Mouse (Mus musculus) thymus, adult 2 months (tissue): Measurements from ENCODE around the gene Dnm3.

ENCODE experiments used
- CTCF ChIP-seq: fragments of 200-500 bp; IDR thresholded peaks from 2 replicates; pipeline ENCODE4 v1.5.1; 2012; ENCODE audit warnings: mild to moderate bottlenecking, control low read depth, low read length, moderate library complexity, borderline replicate concordance; ENCODE audit not compliant: control insufficient read depth, poor library complexity, insufficient read depth; ENCODE audit errors: extremely low read depth
- POLR2A ChIP-seq: fragments of 200-500 bp; IDR thresholded peaks from 2 replicates; pipeline ENCODE4 v1.6.1; 2012; ENCODE audit warnings: mild to moderate bottlenecking, low read length, control low read depth, moderate library complexity; ENCODE audit not compliant: control insufficient read depth, poor library complexity, insufficient read depth; ENCODE audit errors: extremely low read depth

DNA sequence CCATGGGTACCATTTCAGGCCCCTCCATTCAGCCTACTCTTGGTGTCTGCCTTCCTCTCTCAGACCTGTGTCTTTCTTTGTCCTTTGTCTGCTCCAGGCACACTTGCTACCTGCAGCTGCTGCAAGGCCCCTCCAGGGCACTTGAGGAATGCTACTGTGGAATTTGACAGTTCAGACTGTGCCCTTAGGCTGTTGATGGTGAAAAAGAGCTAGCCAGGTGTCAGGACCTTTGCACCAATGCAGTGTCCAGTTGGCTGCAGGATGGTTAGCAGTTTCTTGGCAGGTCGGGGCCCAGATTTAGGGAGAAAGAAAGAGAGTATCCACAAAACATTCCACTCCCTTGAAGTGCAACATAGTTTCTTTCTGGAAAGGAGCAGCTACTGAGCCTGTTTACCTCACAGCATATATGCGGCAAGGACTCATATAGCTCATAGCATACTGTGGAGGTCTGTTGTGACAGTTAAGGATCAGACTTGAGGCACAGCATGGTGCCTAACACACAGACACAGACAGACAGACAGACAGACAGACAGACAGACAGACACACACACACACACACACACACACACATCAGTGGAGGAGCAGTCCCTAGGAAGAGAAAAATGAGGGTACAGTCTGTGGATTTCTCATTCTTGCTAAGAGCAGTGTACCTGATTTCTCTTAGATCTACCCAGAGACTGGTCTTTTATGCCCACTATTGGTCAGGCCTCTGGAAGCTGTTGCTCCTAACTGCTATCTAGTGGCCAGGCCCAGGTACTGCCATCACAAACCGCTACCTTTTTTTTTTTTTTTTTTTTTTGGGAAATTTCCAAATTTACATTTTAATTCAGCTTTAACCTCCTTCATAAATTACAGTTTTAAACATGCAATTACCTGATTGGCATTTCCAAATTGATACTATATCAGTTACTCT, 515.1 kb downstream of the Dnm3 start:
- TF ChIP-seq POLR2A (no peak), CTCF (no peak)
